Mouse (Mus musculus) CD4-positive, CD25-positive, alpha-beta regulatory T cell, adult 2 months (primary cell): Measurements from ENCODE around the gene Ube2j1.
A peak's percentile ranks its signal among the peaks of the same experiment; 100 is the strongest.

Source experiments
- DNase-seq: peaks from one replicate; pipeline ENCODE4 v3.0.0-alpha.2; 2012; ENCODE audit warnings: low read depth, low spot score

Gene Ube2j1

DNA sequence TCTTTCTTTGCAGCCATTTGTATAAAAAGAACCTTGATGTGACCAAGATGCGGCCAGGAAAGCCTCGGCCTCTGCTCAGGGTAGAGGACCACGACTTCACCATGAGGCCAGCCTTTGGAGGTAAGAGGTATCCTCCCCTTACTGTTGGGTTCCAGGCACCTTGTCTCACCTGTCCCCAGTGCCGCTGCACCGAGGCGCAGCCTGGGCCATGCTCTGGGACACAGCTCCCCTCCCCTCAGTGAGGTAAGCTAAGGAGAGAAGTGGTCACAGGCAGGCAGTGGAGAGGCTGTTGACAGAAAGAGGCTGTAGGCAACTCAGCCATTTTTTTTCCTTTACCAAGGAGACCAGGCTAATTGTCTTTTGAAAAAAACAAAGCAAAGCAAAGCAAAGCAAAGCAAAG, 40.1 kb downstream of the Ube2j1 start:
- DNase-seq: no peak

DNA sequence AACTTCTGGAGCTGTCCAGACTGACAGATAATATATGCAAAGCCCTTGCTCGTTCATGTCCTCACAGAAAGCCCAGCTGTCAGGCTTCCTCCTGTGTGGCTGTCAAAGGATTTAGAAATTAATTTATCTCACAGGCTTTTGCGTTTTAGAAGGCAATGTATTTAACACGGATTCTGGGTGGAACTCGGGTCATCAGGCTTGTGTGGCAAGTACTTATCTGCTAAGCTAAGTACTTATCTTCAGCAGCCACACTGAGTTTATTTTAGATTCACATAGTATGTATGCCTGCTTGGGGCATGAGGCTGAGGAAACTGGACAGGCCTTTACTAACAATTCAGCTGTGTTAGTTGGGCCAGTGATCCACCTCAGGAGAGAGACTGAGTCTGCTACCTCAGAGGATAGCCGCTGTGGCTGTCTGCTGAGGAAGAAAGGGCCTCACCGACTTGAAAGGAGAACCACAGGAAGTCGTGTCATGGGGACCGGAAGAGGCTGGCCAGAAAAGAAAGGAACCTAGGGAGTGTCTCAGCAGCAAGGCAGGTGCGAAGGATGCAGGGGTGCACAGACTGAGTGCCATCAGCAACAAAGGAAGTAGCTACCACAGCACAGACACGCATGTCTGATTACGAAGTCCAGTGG, 41.4 kb downstream of the Ube2j1 start:
- peak; percentile 90 for DNase-seq

DNA sequence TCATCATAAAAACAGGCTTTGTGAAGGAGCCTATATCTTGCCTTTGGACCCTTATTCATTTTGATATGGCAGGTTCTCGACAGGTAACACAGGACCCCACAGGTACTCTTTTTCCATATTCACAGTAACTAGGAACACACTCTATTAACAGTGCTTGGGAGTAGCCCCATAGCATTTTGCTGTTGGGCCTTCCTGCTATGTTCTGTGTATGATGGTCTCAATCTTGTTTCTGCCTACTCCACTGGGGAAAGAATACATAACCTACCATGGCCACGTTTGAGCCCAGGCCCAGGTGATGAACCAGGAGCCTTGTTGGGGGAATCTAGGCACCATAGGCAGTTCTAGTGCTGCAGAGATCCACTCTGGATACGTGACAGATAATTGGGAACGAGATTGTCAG, 43.2 kb downstream of the Ube2j1 start:
- no peak for DNase-seq

DNA sequence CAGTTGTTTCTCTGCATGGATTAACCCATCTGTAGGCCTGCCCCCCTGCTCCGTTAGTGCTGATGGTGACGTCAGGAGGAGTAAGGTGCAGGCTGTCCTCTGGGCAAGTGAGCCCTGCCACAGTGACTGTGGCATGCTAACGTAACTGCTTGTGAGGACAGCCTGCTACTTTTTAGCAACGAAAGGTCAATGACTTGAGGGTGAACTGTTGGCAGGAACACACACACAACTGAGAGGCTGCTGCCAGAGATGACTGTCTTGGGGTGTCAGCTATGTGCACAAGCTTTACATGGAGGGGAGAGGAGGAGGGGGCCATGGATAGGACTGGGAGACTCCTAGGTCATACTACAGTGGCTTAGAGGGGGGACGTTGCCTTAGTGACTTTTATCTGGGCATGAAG, 43.6 kb downstream of the Ube2j1 start:
- no peak for DNase-seq

DNA sequence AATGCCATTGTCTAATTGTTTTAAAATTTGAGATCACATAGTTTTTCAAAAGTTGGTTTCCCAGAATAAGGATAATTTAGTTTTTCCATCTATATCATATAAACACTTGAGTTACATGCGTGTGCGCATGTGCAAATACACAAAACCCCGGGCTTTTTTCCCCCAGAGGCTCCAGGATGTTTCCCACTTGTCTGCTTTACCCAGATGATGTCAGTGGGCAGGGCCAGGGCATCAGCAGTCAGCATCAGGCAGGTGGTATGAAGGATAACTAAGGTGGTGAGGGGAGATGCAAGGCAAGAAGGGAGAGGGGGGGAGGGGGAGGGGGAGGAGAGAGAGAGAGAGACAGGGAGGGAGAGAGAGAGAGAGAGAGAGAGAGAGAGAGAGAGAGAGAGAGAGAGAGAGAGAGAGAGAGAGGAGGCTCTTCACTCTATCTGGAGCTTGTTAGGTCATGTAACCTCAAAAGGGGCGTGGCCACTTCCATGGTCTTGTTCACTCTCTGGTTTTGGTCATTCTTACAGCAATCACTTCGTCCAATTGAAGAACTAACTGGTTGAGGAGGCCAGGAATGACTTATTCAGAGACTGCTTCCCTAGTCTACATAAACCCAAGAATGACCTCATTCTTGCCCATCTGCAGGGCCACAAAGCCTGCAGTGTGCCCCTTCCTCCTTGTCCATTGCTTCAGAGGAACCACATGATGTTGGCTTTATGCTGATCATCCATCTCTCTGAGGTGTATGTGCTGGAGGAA, 44.7 kb downstream of the Ube2j1 start:
- peak; percentile 24 for DNase-seq

DNA sequence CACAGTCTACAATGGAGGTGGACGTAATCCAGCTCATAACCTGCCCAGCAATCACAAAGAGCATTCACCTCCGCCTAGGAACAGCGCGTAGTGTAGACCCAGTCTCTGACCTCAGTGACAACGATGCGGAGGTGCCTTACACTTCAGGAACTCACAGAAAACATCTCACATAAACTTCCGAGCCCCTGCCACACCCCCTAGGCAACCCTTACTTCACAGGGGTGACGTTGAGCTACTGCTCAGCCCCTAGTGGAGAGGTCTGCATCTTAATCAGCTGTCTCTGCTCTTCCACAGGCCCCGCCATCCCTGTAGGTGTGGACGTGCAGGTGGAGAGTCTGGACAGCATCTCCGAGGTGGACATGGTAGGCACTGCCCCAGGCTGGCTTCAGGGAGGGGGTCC, 45.9 kb downstream of the Ube2j1 start:
- DNase-seq: peak; percentile 74

DNA sequence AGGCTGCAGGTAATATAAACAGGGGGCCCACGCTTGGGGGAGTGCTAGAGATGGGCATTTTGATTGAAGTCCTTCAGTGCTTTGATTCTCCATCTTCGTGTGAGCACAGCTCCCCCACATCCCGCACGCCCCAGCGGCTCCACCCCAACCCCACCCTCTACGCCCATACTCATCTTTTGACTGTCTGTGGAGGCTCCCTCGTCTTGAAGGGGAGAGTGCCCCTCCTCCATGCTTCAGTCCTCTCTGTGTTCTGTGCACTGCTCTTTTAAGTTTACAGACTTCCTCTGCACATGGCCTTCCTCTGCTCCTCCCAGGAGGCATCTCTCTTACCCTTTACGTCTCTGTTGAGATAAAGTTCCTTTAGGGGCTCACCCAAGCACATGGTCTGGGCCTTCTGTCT, 46.5 kb downstream of the Ube2j1 start:
- peak; percentile 67 for DNase-seq

DNA sequence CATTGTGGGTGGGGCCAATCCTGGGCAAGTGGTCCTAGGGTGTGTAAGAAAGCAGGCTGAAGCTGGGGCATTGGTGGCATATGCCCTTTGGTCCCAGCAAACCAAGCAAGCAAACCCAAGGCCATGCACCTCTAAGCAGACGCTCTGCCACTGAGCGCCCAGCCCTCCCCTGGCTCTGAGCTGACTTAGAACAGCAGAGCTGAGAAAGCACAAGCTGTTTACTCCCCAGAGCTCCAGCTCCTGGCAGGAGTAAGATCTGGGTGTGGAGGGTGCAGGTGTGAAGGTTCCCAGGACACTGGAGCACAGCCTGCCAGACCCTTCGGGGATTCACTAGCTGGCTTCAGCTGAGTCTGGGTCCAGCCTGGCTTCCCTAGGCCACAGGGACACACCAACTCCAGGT, 47.3 kb downstream of the Ube2j1 start:
- DNase-seq: peak; percentile 12

DNA sequence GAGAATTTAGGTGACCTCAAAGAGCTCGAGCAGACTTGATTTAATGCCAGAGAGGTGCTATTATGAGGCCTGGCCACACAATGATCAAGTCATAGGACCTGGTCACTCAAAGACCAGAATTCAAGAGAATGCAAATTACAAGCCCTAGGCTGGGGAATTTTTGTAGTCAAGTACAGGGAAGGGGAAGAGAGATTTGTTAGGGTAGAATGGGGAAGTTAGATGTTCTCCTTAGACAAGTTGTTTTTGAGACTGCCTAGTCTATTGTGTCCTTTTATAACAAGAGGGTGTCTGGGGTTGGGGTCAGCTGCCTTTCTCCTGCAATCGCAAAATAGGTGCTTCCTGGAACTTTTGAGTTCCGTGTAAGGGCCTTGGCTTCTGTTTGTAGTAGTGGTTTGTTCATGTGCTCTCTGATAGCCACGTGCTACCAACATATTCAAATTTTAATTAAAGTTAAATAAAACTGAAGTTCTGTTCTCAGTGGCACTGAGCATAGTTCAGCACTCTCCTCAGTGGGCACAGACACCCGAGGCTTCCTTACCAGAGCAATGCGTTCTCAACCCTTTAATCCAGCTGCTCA, 68.0 kb downstream of the Ube2j1 start:
- no peak for DNase-seq
